Mouse (Mus musculus) erythroblast, embryonic 14.5 days (primary cell): ENCODE data around the gene Lhfpl2.

Experiments used
- GATA1 ChIP-seq: IDR thresholded peaks from 2 replicates; pipeline ENCODE4 v1.6.1; 2012; ENCODE audit warnings: low read length, inconsistent platforms, mixed read lengths
- TAL1 ChIP-seq: IDR thresholded peaks from 3 replicates; pipeline ENCODE4 v1.6.1; 2012; ENCODE audit warnings: low read length, inconsistent platforms, mixed read lengths

DNA sequence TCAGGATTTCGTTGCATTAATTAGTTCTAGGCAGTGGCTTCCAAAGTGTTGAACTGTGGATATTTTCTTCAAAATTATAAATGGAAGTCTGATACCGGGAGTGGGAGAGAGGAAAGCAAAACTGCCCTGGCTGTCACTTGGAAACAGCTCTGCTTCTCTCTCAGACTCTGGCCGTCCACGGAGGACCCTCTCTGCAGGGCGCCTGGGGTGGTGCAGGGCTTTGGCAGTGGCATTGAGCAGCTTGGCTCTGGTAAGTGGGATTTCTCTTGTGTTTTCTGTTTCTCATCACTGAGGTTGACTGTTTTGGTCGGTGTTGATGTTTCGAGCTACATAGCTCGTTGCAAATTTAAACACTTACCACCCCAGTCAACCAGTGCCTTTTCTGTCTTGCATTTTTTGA, 53.0 kb downstream of the Lhfpl2 start:
- TF ChIP-seq GATA1 (no peak), TAL1 (no peak)
